Mouse (Mus musculus): Measurements from ENCODE around the gene Tbc1d16.
"Not testable (repeated sequence)": the region's sequence is repeated elsewhere in the genome, so short reads cannot be mapped to it uniquely, and the experiment has no call there.

Gene Tbc1d16

GRCm38 (mm10) chr11:119228091-119228781 lies at the start of gene Tbc1d16, which contains the start of gene Ccdc40:
Gene Tbc1d16, minus strand, starts transcription at chr11:119228499.
Gene Ccdc40, plus strand, starts transcription at chr11:119228572.
- DNase-seq (ENCODE audit: low spot score) = peak; percentile 77

GRCm38 (mm10) chr11:119273186-119273930 lies 45.1 kb upstream of the Tbc1d16 start:
- no peak for DNase-seq (ENCODE audit: low spot score)

GRCm38 (mm10) chr11:119272492-119272891 lies 44.2 kb upstream of the Tbc1d16 start:
- DNase-seq (ENCODE audit: low spot score) = not testable (repeated sequence)

GRCm38 (mm10) chr11:119268557-119269195 lies 40.4 kb upstream of the Tbc1d16 start:
- DNase-seq (ENCODE audit: low spot score) = no peak

GRCm38 (mm10) chr11:119267768-119268556 lies 39.7 kb upstream of the Tbc1d16 start, which contains the start of gene Gaa:
Gene Gaa, plus strand, starts transcription at chr11:119267887.
- DNase-seq (ENCODE audit: low spot score) = peak; percentile 93

GRCm38 (mm10) chr11:119267241-119267674 lies 39.0 kb upstream of the Tbc1d16 start:
- DNase-seq (ENCODE audit: low spot score) = peak; percentile 50

GRCm38 (mm10) chr11:119265811-119266210 lies 37.5 kb upstream of the Tbc1d16 start:
- DNase-seq (ENCODE audit: low spot score) = no peak

- DNase-seq (ENCODE audit: low spot score) = no peak
These were observed 36.1 kb upstream of the Tbc1d16 start for GRCm38 (mm10) chr11:119264413-119264812.

- no peak for DNase-seq (ENCODE audit: low spot score)
These were observed 31.7 kb upstream of the Tbc1d16 start for GRCm38 (mm10) chr11:119259977-119260376.

GRCm38 (mm10) chr11:119258572-119259322 lies 30.4 kb upstream of the Tbc1d16 start:
- DNase-seq (ENCODE audit: low spot score) = peak; percentile 66

GRCm38 (mm10) chr11:119258216-119258571 lies 29.9 kb upstream of the Tbc1d16 start:
- DNase-seq (ENCODE audit: low spot score) = no peak

- not testable (repeated sequence) for DNase-seq (ENCODE audit: low spot score)
These were observed 28.3 kb upstream of the Tbc1d16 start for GRCm38 (mm10) chr11:119256557-119256956.

GRCm38 (mm10) chr11:119252854-119253541 lies 24.7 kb upstream of the Tbc1d16 start:
- DNase-seq (ENCODE audit: low spot score) = peak; percentile 62

GRCm38 (mm10) chr11:119250998-119251397 lies 22.7 kb upstream of the Tbc1d16 start:
- DNase-seq (ENCODE audit: low spot score) = no peak

- no peak for DNase-seq (ENCODE audit: low spot score)
These were observed 20.7 kb upstream of the Tbc1d16 start for GRCm38 (mm10) chr11:119249011-119249410.

- not testable (repeated sequence) for DNase-seq (ENCODE audit: low spot score)
These were observed 17.2 kb upstream of the Tbc1d16 start for GRCm38 (mm10) chr11:119245543-119245942.

- no peak for DNase-seq (ENCODE audit: low spot score)
These were observed 11.2 kb upstream of the Tbc1d16 start for GRCm38 (mm10) chr11:119239480-119239879.

GRCm38 (mm10) chr11:119238305-119238721 lies 10.0 kb upstream of the Tbc1d16 start:
- peak; percentile 62 for DNase-seq (ENCODE audit: low spot score)

GRCm38 (mm10) chr11:119237568-119238304 lies 9.4 kb upstream of the Tbc1d16 start:
- peak; percentile 44 for DNase-seq (ENCODE audit: low spot score)

GRCm38 (mm10) chr11:119237007-119237406 lies 8.7 kb upstream of the Tbc1d16 start:
- DNase-seq (ENCODE audit: low spot score) = no peak
